Mouse (Mus musculus): ENCODE measurements around the gene Gm37240. TPM values are rescaled to one million over a fixed set of nuclear protein-coding genes. Genes with fewer than 3 reads are reported as not detected.

The Gm37240 gene
- polyA plus RNA-seq, 1 experiment from 2014 or later: 2.8 TPM

DNA sequence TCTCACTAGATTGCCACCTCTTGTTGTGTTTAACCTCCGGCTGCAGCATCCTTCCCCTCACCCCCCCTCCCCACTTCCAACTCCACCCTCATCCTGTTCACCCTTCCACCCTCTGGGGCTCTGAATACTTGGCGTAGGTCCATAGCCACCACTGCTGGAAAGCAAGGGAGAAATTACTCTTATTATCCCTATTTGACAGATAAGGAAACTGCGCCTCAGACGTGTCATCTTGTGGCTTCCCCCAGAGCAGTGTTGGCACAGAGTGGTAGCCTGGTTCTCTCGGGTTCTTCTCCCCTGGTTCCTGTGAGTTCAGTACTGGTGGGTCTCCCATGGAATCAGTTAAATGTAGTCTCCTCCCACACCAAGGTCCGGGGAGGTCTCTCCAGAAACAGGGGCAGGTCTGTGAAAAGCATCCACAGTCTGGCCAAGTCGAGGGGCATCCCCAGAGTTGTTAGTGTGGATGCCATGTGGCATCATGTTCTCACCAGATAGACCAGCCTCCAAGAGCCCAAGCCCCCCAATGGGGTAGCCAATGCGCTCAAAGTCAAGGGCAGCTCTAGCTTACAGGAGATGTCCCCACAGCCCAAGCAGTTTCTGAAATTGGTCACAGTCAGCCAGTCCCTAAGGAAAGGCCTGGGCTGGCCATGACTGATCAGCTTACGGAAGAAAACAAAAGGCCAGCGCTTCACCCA is 1419.8 kb downstream of the Gm37240 start:
- H3K36me3 ChIP-seq (replicated peaks): no peaks in the 10 kb centered on the region
- H3K4me1 ChIP-seq: peaks cover 8% of the 10 kb centered on the region; the same call in 1 of the 2 replicates
- DNase-seq (ENCODE audit: low spot score): no peak
- H3K9me3 ChIP-seq: no peaks in the 10 kb centered on the region
- WGBS: 59% methylated on average over 10 of the region's 10 CpGs
- H3K27ac ChIP-seq (replicated peaks): no peak overlapping the region
- 0 out of 2 replicates have a peak, but pooled peaks cover 5% of the 10 kb centered on the region for H3K27me3 ChIP-seq (replicated peaks; ENCODE audit: low read depth, poor library complexity, severe bottlenecking)
- no peak overlapping the region for H3K4me3 ChIP-seq

DNA sequence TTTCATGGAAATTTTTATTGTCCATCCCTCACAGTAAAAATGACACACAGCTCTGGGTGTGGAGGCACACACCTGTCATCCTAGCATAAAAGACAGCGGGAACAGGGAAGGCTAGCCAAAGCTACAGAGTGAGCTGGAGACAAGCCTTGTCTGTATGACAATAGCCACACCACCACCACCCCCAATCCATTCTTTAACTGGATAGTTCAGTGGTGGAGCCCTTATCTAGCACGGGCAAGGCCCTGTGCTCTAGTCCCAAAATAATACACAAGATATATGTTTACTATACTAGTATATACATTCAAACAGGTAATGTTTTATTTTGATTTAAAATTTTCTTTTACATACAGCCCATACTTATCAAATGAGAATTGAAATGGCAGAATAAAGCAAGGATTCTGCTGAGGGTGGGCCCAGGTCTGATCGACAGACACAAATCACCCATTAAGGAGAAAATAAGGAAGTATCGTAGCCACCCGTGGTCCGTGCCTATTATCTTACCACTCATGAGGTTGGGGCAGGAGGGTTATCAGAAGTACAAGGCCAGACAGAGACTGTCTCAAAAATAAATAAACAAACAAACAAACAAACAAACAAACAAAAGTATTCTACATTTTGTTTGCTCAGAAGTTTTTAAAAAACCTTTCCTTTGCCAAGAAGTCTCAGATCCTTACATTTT is 1421.4 kb downstream of the Gm37240 start:
- H3K27ac ChIP-seq (replicated peaks): no peak overlapping the region
- H3K36me3 ChIP-seq (replicated peaks): no peaks in the 10 kb centered on the region
- no peaks in the 10 kb centered on the region for H3K9me3 ChIP-seq
- no peak overlapping the region for H3K4me3 ChIP-seq
- 0 out of 2 replicates have a peak, but pooled peaks cover 4% of the 10 kb centered on the region for H3K27me3 ChIP-seq (replicated peaks; ENCODE audit: low read depth, poor library complexity, severe bottlenecking)
- H3K4me1 ChIP-seq: peaks cover 23% of the 10 kb centered on the region
- DNase-seq (ENCODE audit: low spot score): no peak
- WGBS: 79% methylated on average over 6 of the region's 6 CpGs

DNA sequence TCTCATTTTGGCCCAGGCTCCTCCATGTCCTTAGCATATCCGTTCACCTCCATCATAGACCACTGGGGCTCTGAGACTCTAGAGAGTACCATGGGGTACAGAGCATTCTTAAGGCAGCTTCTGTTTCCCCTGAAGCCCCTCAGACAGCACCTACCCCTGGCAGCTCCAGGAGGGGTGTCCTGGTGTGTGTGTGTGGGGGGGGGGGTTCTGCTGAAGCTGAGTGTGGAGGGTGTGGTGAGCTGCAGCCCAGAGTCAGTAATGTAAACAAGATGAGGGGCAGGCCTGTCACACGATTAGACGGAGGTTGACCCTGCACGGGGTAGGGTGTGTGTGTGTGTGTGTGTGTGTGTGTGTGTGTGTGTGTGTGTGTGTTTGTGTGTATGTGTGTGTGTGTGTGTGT is 1425.6 kb downstream of the Gm37240 start:
- H3K27me3 ChIP-seq (replicated peaks; ENCODE audit: low read depth, poor library complexity, severe bottlenecking): peaks cover 12% of the 10 kb centered on the region
- H3K4me1 ChIP-seq: peaks cover 33% of the 10 kb centered on the region
- WGBS: 23% methylated on average over 4 of the region's 4 CpGs
- 0 out of 2 replicates have a peak overlapping the region, but pooled peaks have one; percentile 15 for H3K27ac ChIP-seq (replicated peaks)
- H3K36me3 ChIP-seq (replicated peaks): no peaks in the 10 kb centered on the region
- H3K9me3 ChIP-seq: no peaks in the 10 kb centered on the region
- no peak overlapping the region for H3K4me3 ChIP-seq
- DNase-seq (ENCODE audit: low spot score): peak; percentile 36

DNA sequence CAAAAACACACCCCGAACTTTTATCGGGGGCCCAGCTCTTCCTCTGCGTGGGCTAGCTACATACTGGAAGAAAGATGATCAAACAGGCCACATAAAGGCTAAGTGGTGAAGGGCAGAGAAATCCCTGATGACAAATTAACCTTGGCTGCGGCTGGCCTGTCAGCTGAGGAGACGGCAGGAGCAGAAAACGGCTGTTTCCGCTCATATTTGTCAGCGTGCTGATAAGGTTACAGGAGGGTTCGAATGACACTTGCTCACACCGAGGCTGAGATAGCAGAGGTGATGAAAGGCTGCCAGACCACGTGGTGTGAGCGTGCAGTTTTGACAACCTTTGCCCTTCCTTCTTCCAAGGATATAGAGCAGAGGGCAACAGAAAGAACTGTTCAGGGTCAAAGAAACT is 1426.4 kb downstream of the Gm37240 start:
- Histone ChIP-seq H3K4me1 (peaks cover 36% of the 10 kb centered on the region), H3K36me3 (replicated peaks) (no peaks in the 10 kb centered on the region), H3K27ac (replicated peaks) (peak overlapping the region; percentile 63), H3K4me3 (peak overlapping the region; percentile 21; the same call in 1 of the 2 replicates), H3K9me3 (no peaks in the 10 kb centered on the region), H3K27me3 (replicated peaks; ENCODE audit: low read depth, poor library complexity, severe bottlenecking) (peaks cover 12% of the 10 kb centered on the region)
- DNase-seq (ENCODE audit: low spot score): peak; percentile 46
- WGBS: 22% methylated on average over 12 of the region's 12 CpGs

DNA sequence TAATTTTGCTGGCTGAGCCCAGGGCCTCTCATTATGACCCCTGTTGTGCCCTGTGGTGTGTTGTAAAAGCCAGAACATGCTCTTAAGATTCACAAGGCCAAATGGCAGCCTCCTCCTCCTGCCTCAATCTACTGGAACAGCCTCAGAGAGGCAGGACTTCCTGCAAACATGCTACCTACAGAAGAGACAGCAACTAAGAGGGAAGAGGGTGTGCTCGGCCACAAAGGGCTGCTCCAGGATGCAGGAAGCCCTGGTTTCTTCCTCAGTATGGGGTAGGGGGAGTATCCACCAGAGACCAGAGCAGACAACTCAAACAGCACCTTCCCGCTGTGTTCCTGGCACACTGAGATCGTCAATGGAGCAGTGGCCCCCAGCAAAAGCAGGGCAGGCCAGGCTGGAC is 1426.8 kb downstream of the Gm37240 start:
- no peaks in the 10 kb centered on the region for H3K9me3 ChIP-seq
- H3K27ac ChIP-seq (replicated peaks): peak overlapping the region; percentile 63
- H3K27me3 ChIP-seq (replicated peaks; ENCODE audit: low read depth, poor library complexity, severe bottlenecking): peaks cover 12% of the 10 kb centered on the region
- peak overlapping the region; percentile 21; the same call in 1 of the 2 replicates for H3K4me3 ChIP-seq
- H3K4me1 ChIP-seq: peaks cover 37% of the 10 kb centered on the region
- H3K36me3 ChIP-seq (replicated peaks): no peaks in the 10 kb centered on the region
- no peak for DNase-seq (ENCODE audit: low spot score)
- 19% methylated on average over 3 of the region's 3 CpGs for WGBS

DNA sequence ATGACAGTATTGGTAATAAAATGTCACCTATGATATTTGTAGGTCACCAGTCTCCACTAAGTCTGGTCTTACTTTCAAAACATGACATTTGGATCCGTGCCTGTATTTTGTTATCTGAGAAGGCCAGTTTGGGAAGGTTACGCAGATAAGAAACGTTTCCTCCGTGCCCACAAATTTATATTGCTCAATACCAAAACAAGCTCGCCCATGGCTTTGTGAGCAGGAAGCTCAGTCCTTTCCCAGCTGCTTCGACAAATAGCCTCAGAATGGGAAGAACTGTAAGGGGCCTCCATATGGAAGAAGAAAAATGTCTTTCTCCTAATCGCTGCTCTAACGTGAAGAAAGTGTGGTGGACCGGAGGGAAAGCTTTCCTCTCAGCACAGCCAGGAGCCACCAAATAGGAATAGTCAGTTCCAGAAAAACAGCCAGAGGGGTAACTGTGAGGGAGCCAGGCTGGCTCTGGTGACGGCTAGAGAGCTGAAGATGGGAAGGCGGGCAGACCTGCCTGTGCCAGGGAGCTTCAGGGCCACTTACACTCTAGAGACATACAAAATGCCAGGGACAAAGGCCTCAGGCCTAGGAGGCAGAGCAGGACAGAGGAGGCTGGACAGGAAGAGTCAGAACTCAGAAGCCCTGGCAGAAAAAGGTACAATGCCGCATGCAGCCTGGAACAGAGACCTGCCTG is 1431.4 kb downstream of the Gm37240 start:
- Histone ChIP-seq H3K4me1 (peaks cover 21% of the 10 kb centered on the region), H3K36me3 (replicated peaks) (no peaks in the 10 kb centered on the region), H3K9me3 (no peaks in the 10 kb centered on the region), H3K27ac (replicated peaks) (0 out of 2 replicates have a peak overlapping the region, but pooled peaks have one; percentile 25), H3K4me3 (no peak overlapping the region), H3K27me3 (replicated peaks; ENCODE audit: low read depth, poor library complexity, severe bottlenecking) (peaks cover 12% of the 10 kb centered on the region)
- no peak for DNase-seq (ENCODE audit: low spot score)
- 79% methylated on average over 12 of the region's 12 CpGs for WGBS

DNA sequence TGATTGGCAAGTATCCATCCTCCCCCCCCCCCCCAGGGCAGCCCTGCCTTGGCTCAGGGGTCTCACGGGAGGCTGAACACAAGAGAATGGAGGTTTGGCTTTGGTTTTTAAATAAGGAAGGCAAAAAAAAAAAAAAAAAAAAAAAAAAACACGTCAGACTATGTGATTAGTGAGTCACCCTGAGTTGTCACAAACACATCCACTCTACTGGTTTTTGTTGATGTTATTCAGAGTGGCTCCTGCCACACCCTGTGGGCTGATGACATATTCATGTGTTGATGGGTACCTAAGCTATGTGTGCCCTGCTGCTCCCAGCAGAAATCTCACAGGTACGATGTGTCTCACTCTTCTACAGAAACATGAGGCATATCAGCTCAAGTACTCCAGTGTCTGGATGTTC is 1436.7 kb downstream of the Gm37240 start:
- peaks cover 9% of the 10 kb centered on the region for H3K27me3 ChIP-seq (replicated peaks; ENCODE audit: low read depth, poor library complexity, severe bottlenecking)
- H3K4me1 ChIP-seq: peaks cover 16% of the 10 kb centered on the region
- H3K4me3 ChIP-seq: no peak overlapping the region
- H3K36me3 ChIP-seq (replicated peaks): no peaks in the 10 kb centered on the region
- H3K27ac ChIP-seq (replicated peaks): no peak overlapping the region
- WGBS: 64% methylated on average over 3 of the region's 3 CpGs
- H3K9me3 ChIP-seq: no peaks in the 10 kb centered on the region
- DNase-seq (ENCODE audit: low spot score): no peak

DNA sequence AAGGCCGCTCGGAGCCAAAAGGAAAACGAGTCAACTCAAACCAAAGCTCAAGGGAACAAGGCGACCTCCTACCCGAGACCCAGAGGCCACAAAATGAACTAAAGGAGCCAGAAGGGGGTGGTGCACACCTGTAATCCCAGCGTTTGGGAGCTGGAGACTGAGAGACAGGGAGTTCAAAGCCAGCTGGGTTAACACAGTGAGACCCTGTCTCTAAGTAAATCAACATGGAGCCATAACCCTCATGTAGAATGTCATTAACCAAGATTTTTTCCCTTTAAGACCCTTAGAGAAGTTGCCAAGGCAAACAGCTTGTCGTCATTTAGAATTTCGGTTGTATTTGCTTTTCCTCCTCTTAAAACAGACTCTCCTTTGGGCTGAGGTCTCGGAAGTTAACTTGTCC is 1438.3 kb downstream of the Gm37240 start:
- Histone ChIP-seq H3K36me3 (replicated peaks) (no peaks in the 10 kb centered on the region), H3K4me3 (no peak overlapping the region), H3K4me1 (peaks cover 30% of the 10 kb centered on the region), H3K27ac (replicated peaks) (no peak overlapping the region), H3K27me3 (replicated peaks; ENCODE audit: low read depth, poor library complexity, severe bottlenecking) (peaks cover 25% of the 10 kb centered on the region), H3K9me3 (no peaks in the 10 kb centered on the region)
- 87% methylated on average over 9 of the region's 9 CpGs for WGBS
- DNase-seq (ENCODE audit: low spot score): no peak

DNA sequence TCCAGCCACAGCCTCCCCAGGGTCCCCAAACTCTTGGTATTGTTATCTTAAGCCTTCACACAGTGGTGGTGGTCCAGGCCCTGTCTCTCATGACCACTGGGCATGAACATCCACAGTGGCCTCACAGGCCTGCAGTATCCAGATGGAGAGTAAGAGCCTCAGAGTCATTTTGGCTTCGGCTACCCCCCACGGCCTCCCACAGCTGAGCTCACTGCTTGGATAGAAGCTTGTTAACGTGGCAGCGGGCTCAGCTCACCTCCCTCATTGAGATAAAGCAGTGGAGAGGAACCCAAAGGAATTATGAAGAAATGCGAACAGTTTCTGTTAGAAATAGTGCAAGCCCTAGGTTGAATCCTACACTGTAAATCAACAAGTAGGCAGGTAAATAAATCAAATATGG is 1439.5 kb downstream of the Gm37240 start:
- WGBS: 75% methylated on average over 5 of the region's 5 CpGs
- Histone ChIP-seq H3K4me1 (peaks cover 32% of the 10 kb centered on the region), H3K27ac (replicated peaks) (no peak overlapping the region), H3K27me3 (replicated peaks; ENCODE audit: low read depth, poor library complexity, severe bottlenecking) (peaks cover 33% of the 10 kb centered on the region), H3K9me3 (no peaks in the 10 kb centered on the region), H3K36me3 (replicated peaks) (no peaks in the 10 kb centered on the region), H3K4me3 (no peak overlapping the region)
- DNase-seq (ENCODE audit: low spot score): no peak

MicroRNAs within 50 kb of the gene (microRNA counts, 519-probe panel; counts per million panel counts)
- microRNA mmu-miR-466k: 188 counts per million, percentile 57 among the panel's probes with 10 or more counts

Small RNA genes lying within 50 kb of the gene (microRNA-seq; reads per million reads assigned to microRNA genes)
- gene Mir466k: not detected

Other genes starting within 250 kb of the Gm37240 start
- gene Fam160a1, start 70.2 kb downstream of the Gm37240 start, polyA plus RNA-seq (2016; fragmentation: Nextera tagmentation; extraction: Ambion mirVana): 1.3 and 1.7 TPM in 2 replicates
- gene Glt28d2, start within 50 bp of the Gm37240 start, polyA plus RNA-seq (2016; fragmentation: Nextera tagmentation; extraction: Ambion mirVana): 0.59 and 0.64 TPM in 2 replicates
- gene Sh3d19, start 83.6 kb upstream of the Gm37240 start, polyA plus RNA-seq (2016; fragmentation: Nextera tagmentation; extraction: Ambion mirVana): 14.9 and 15.5 TPM in 2 replicates
- 0.16 TPM in 1 of 2 replicates, not detected in the other for gene Prss48, start 115.0 kb upstream of the Gm37240 start, polyA plus RNA-seq (2016; fragmentation: Nextera tagmentation; extraction: Ambion mirVana)